Mouse (Mus musculus) limb, embryonic 13.5 days (tissue): ENCODE data around the gene Robo2. TPM values are rescaled to one million over a fixed set of nuclear protein-coding genes. Genes with fewer than 3 reads are reported as not detected.

Source experiments
- ATAC-seq: fragments of 200-750 bp; cut with Nextera tagmentation; 2 replicates; pipeline ENCODE4 v1.8.0; 2017; ENCODE audit warnings: low read depth, moderate number of reproducible peaks, moderate TSS enrichment; ENCODE audit not compliant: low FRiP score
- H3K27ac ChIP-seq: fragments of 300-500 bp; sonication (generic); 2 replicates; pipeline ENCODE4 v1.5.1; 2015; ENCODE audit warnings: inconsistent platforms, mild to moderate bottlenecking, moderate library complexity
- H3K27me3 ChIP-seq: fragments of 300-500 bp; sonication (generic); 2 replicates; pipeline ENCODE4 v1.6.1; 2015; ENCODE audit warnings: mild to moderate bottlenecking, inconsistent platforms
- H3K36me3 ChIP-seq: fragments of 300-500 bp; sonication (generic); 2 replicates; pipeline ENCODE4 v1.6.1; 2015; ENCODE audit warnings: inconsistent platforms, mild to moderate bottlenecking, moderate library complexity
- H3K4me1 ChIP-seq: fragments of 300-500 bp; sonication (generic); 2 replicates; pipeline ENCODE4 v1.6.1; 2015; ENCODE audit warnings: inconsistent platforms
- H3K4me2 ChIP-seq: fragments of 300-500 bp; sonication (generic); replicated peaks from 2 replicates; pipeline ENCODE4 v1.6.1; 2015; ENCODE audit warnings: inconsistent platforms, mild to moderate bottlenecking, moderate library complexity
- H3K4me3 ChIP-seq: fragments of 300-500 bp; sonication (generic); 2 replicates; pipeline ENCODE4 v1.5.1; 2015; ENCODE audit warnings: moderate library complexity, mild to moderate bottlenecking, inconsistent platforms
- H3K9ac ChIP-seq: fragments of 300-500 bp; sonication (generic); 2 replicates; pipeline ENCODE4 v1.6.1; 2015; ENCODE audit warnings: mild to moderate bottlenecking, inconsistent platforms
- H3K9me3 ChIP-seq: fragments of 300-500 bp; sonication (generic); 2 replicates; pipeline ENCODE4 v1.6.1; 2016; ENCODE audit warnings: inconsistent platforms
- WGBS: fragments of 180-500 bp; shearing (Covaris S2); methylation state at CpG from one replicate; pipeline ENCODE4 v1.1.7; 2015; 5-methylcytosine and 5-hydroxymethylcytosine counted together
- polyA plus RNA-seq: library from polyadenylated mRNA; unstranded; fragments of >200 nt; fragmentation: Nextera tagmentation; extraction: Ambion mirVana; gene quantifications from 2 replicates; pipeline ENCODE4 v1.2.1, GENCODE M21; 2015

The Robo2 gene
- polyA plus RNA-seq, 1 experiment from 2014 or later: 76.3 TPM

- no peaks in the 10 kb centered on the region for H3K9me3 ChIP-seq
- WGBS: 49% methylated on average over 4 of the region's 4 CpGs
- H3K27ac ChIP-seq: no peak overlapping the region
- H3K36me3 ChIP-seq: no peaks in the 10 kb centered on the region
- no peak for ATAC-seq
- peak overlapping the region; percentile 56; the same call in 1 of the 2 replicates for H3K9ac ChIP-seq
- peak overlapping the region; percentile 71 for H3K4me3 ChIP-seq
- peak overlapping the region; percentile 84 for H3K4me2 ChIP-seq
- no peaks in the 10 kb centered on the region for H3K27me3 ChIP-seq
- H3K4me1 ChIP-seq: 0 out of 2 replicates have a peak, but pooled peaks cover 15% of the 10 kb centered on the region
These were observed 2.1 kb downstream of the Robo2 start for GRCm38 (mm10) chr16:74409548-74409947.

- Histone ChIP-seq H3K9me3 (no peaks in the 10 kb centered on the region), H3K4me2 (peak overlapping the region; percentile 84), H3K4me1 (peaks cover 15% of the 10 kb centered on the region; the same call in 1 of the 2 replicates), H3K9ac (peak overlapping the region; percentile 60; the same call in 1 of the 2 replicates), H3K4me3 (peak overlapping the region; percentile 71), H3K36me3 (no peaks in the 10 kb centered on the region), H3K27ac (no peak overlapping the region), H3K27me3 (no peaks in the 10 kb centered on the region)
- no peak for ATAC-seq
- 34% methylated on average over 1 of the region's 1 CpGs for WGBS
These were observed 3.1 kb downstream of the Robo2 start for GRCm38 (mm10) chr16:74408566-74408965.

- Histone ChIP-seq H3K27ac (no peak overlapping the region), H3K4me1 (peaks cover 23% of the 10 kb centered on the region), H3K9me3 (no peaks in the 10 kb centered on the region), H3K4me3 (no peak overlapping the region), H3K27me3 (no peaks in the 10 kb centered on the region), H3K36me3 (peaks cover 5% of the 10 kb centered on the region; the same call in 1 of the 2 replicates), H3K4me2 (no peak overlapping the region), H3K9ac (no peak overlapping the region)
- ATAC-seq: no peak
- 81% methylated on average over 2 of the region's 2 CpGs for WGBS
These were observed 14.3 kb downstream of the Robo2 start for GRCm38 (mm10) chr16:74397291-74397690.

- Histone ChIP-seq H3K4me1 (peaks cover 23% of the 10 kb centered on the region), H3K4me2 (no peak overlapping the region; the same call in 1 of the 2 replicates), H3K36me3 (peaks cover 5% of the 10 kb centered on the region; the same call in 1 of the 2 replicates), H3K27me3 (no peaks in the 10 kb centered on the region), H3K27ac (no peak overlapping the region), H3K9me3 (no peaks in the 10 kb centered on the region), H3K4me3 (no peak overlapping the region), H3K9ac (no peak overlapping the region)
- no peak for ATAC-seq
- 87% methylated on average over 2 of the region's 2 CpGs for WGBS
These were observed 15.9 kb downstream of the Robo2 start for GRCm38 (mm10) chr16:74395678-74396077.

- Histone ChIP-seq H3K9ac (no peak overlapping the region), H3K36me3 (no peaks in the 10 kb centered on the region), H3K9me3 (no peaks in the 10 kb centered on the region), H3K4me3 (no peak overlapping the region), H3K4me2 (no peak overlapping the region), H3K4me1 (peaks cover 3% of the 10 kb centered on the region; the same call in 1 of the 2 replicates), H3K27ac (no peak overlapping the region), H3K27me3 (no peaks in the 10 kb centered on the region)
- 36% methylated on average over 2 of the region's 2 CpGs for WGBS
- no peak for ATAC-seq
These were observed 32.2 kb downstream of the Robo2 start for GRCm38 (mm10) chr16:74379458-74379857.

GRCm38 (mm10) chr16:74375342-74375940 lies 36.2 kb downstream of the Robo2 start:
- no peaks in the 10 kb centered on the region for H3K9me3 ChIP-seq
- no peak for ATAC-seq
- no peak overlapping the region for H3K9ac ChIP-seq
- peaks cover 5% of the 10 kb centered on the region; the same call in 1 of the 2 replicates for H3K4me1 ChIP-seq
- H3K4me3 ChIP-seq: no peak overlapping the region
- 85% methylated on average over 12 of the region's 12 CpGs for WGBS
- no peak overlapping the region for H3K27ac ChIP-seq
- H3K27me3 ChIP-seq: no peaks in the 10 kb centered on the region
- no peak overlapping the region for H3K4me2 ChIP-seq
- no peaks in the 10 kb centered on the region for H3K36me3 ChIP-seq

GRCm38 (mm10) chr16:74374540-74374939 lies 37.1 kb downstream of the Robo2 start:
- H3K27ac ChIP-seq: no peak overlapping the region
- peaks cover 5% of the 10 kb centered on the region; the same call in 1 of the 2 replicates for H3K4me1 ChIP-seq
- H3K27me3 ChIP-seq: no peaks in the 10 kb centered on the region

GRCm38 (mm10) chr16:74373407-74373806 lies 38.2 kb downstream of the Robo2 start:
- 54% methylated on average over 3 of the region's 3 CpGs for WGBS

More at GRCm38 (mm10) chr16:74374540-74374939, 37.1 kb downstream of the Robo2 start:
- H3K4me2 ChIP-seq: no peak overlapping the region
- no peaks in the 10 kb centered on the region for H3K9me3 ChIP-seq
- no peaks in the 10 kb centered on the region for H3K36me3 ChIP-seq
- H3K4me3 ChIP-seq: no peak overlapping the region
- H3K9ac ChIP-seq: no peak overlapping the region
- 66% methylated on average over 5 of the region's 5 CpGs for WGBS
- ATAC-seq: no peak

GRCm38 (mm10) chr16:74372876-74373275 lies 38.7 kb downstream of the Robo2 start:
- no peaks in the 10 kb centered on the region for H3K36me3 ChIP-seq
- H3K27me3 ChIP-seq: no peaks in the 10 kb centered on the region
- peaks cover 5% of the 10 kb centered on the region; the same call in 1 of the 2 replicates for H3K4me1 ChIP-seq
- no peak for ATAC-seq
- no peak overlapping the region for H3K9ac ChIP-seq
- WGBS: 90% methylated on average over 1 of the region's 1 CpGs
- H3K4me2 ChIP-seq: no peak overlapping the region
- H3K4me3 ChIP-seq: no peak overlapping the region
- H3K9me3 ChIP-seq: no peaks in the 10 kb centered on the region
- no peak overlapping the region for H3K27ac ChIP-seq

More at GRCm38 (mm10) chr16:74373407-74373806, 38.2 kb downstream of the Robo2 start:
- no peak overlapping the region for H3K9ac ChIP-seq
- H3K4me3 ChIP-seq: no peak overlapping the region
- H3K9me3 ChIP-seq: no peaks in the 10 kb centered on the region
- no peak overlapping the region for H3K4me2 ChIP-seq
- ATAC-seq: no peak
- no peak overlapping the region for H3K27ac ChIP-seq
- H3K27me3 ChIP-seq: no peaks in the 10 kb centered on the region
- no peaks in the 10 kb centered on the region for H3K36me3 ChIP-seq
- H3K4me1 ChIP-seq: peaks cover 5% of the 10 kb centered on the region; the same call in 1 of the 2 replicates

- whole genome bisulfite sequencing: 49% methylated on average over 6 of the region's 6 CpGs
- no peak overlapping the region for H3K4me2 ChIP-seq
- H3K27me3 ChIP-seq: no peaks in the 10 kb centered on the region
- H3K36me3 ChIP-seq: peaks cover 5% of the 10 kb centered on the region
- peaks cover 15% of the 10 kb centered on the region for H3K4me1 ChIP-seq
- H3K9ac ChIP-seq: no peak overlapping the region
- no peak overlapping the region for H3K27ac ChIP-seq
- peak; percentile 44; the same call in 1 of the 2 replicates for ATAC-seq
- H3K4me3 ChIP-seq: no peak overlapping the region
- H3K9me3 ChIP-seq: no peaks in the 10 kb centered on the region
These were observed 63.2 kb downstream of the Robo2 start for GRCm38 (mm10) chr16:74348437-74348836.

GRCm38 (mm10) chr16:74338969-74339630 lies 72.5 kb downstream of the Robo2 start:
- no peak overlapping the region for H3K9ac ChIP-seq
- ATAC-seq: no peak
- H3K4me2 ChIP-seq: no peak overlapping the region
- no peaks in the 10 kb centered on the region for H3K27me3 ChIP-seq
- WGBS: 69% methylated on average over 9 of the region's 9 CpGs
- H3K9me3 ChIP-seq: no peaks in the 10 kb centered on the region
- no peaks in the 10 kb centered on the region for H3K36me3 ChIP-seq
- H3K4me1 ChIP-seq: no peaks in the 10 kb centered on the region
- H3K27ac ChIP-seq: no peak overlapping the region
- H3K4me3 ChIP-seq: no peak overlapping the region

- no peak overlapping the region for H3K4me3 ChIP-seq
- no peak for ATAC-seq
- H3K9ac ChIP-seq: no peak overlapping the region
- no peaks in the 10 kb centered on the region for H3K36me3 ChIP-seq
- 0 out of 2 replicates have a peak, but pooled peaks cover 2% of the 10 kb centered on the region for H3K4me1 ChIP-seq
- no peaks in the 10 kb centered on the region for H3K9me3 ChIP-seq
- no peak overlapping the region for H3K4me2 ChIP-seq
- H3K27ac ChIP-seq: no peak overlapping the region
- no peaks in the 10 kb centered on the region for H3K27me3 ChIP-seq
- WGBS: 68% methylated on average over 9 of the region's 9 CpGs
These were observed 89.8 kb downstream of the Robo2 start for GRCm38 (mm10) chr16:74321666-74322371.
